Mouse (Mus musculus) neural tube, embryonic 14.5 days (tissue): ENCODE measurements around the gene Slc26a5. TPM values are rescaled to one million over a fixed set of nuclear protein-coding genes. Genes with fewer than 3 reads are reported as not detected.

Experiments
- polyA plus RNA-seq: library from polyadenylated mRNA; unstranded; fragments of >200 nt; fragmentation: Nextera tagmentation; extraction: Ambion mirVana; gene quantifications from 2 replicates; pipeline ENCODE4 v1.2.1, GENCODE M21; 2014

Gene Slc26a5
- polyA plus RNA-seq, 1 experiment from 2014 or later, result 0.12 TPM

Other genes starting within 250 kb of the Slc26a5 start
- 0.21 and 0.35 TPM in 2 replicates for gene Fbxl13, start 220.0 kb downstream of the Slc26a5 start, polyA plus RNA-seq
- 51.1 and 57.2 TPM in 2 replicates for gene Armc10, start 219.8 kb downstream of the Slc26a5 start, polyA plus RNA-seq
- 3.1 and 3.2 TPM in 2 replicates for gene Napepld, start 164.2 kb downstream of the Slc26a5 start, polyA plus RNA-seq
- gene Pmpcb, start 128.5 kb downstream of the Slc26a5 start, polyA plus RNA-seq, result 76.5 and 82.1 TPM in 2 replicates
- gene Dnajc2, start 80.4 kb downstream of the Slc26a5 start, polyA plus RNA-seq, result 73.1 and 79.5 TPM in 2 replicates
- gene Psmc2, start 80.3 kb downstream of the Slc26a5 start, polyA plus RNA-seq, result 173 and 185 TPM in 2 replicates